Mouse (Mus musculus) thymus, adult 2 months (tissue): ENCODE data around the gene Gbf1.

Experiments
- CTCF ChIP-seq: fragments of 200-500 bp; IDR thresholded peaks from 2 replicates; pipeline ENCODE4 v1.5.1; 2012; ENCODE audit warnings: mild to moderate bottlenecking, control low read depth, low read length, moderate library complexity, borderline replicate concordance; ENCODE audit not compliant: control insufficient read depth, poor library complexity, insufficient read depth; ENCODE audit errors: extremely low read depth
- POLR2A ChIP-seq: fragments of 200-500 bp; IDR thresholded peaks from 2 replicates; pipeline ENCODE4 v1.6.1; 2012; ENCODE audit warnings: mild to moderate bottlenecking, low read length, control low read depth, moderate library complexity; ENCODE audit not compliant: control insufficient read depth, poor library complexity, insufficient read depth; ENCODE audit errors: extremely low read depth

DNA sequence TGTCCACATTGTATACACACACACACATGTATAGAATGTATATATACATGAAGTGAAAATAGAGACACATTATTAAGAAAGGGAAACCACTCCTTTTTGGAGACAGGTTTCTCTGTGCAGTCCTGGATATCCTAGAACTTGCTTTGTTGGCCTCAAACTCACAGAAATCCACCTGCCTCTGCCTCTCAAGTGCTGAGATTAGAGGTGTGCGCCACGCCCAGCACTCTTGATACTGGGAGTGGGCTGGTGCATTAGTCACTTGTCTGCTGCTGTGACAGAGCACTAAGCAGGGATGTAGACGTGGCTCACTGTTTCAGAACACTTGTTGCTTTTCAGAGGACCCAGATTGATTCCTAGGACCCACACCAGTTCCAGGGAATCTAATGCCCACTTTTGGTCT lies 13.6 kb downstream of the Gbf1 start:
- no peak for TF ChIP-seq POLR2A
- TF ChIP-seq CTCF: no peak
